Mouse (Mus musculus): Measurements from ENCODE around the gene Fgd1.

DNA sequence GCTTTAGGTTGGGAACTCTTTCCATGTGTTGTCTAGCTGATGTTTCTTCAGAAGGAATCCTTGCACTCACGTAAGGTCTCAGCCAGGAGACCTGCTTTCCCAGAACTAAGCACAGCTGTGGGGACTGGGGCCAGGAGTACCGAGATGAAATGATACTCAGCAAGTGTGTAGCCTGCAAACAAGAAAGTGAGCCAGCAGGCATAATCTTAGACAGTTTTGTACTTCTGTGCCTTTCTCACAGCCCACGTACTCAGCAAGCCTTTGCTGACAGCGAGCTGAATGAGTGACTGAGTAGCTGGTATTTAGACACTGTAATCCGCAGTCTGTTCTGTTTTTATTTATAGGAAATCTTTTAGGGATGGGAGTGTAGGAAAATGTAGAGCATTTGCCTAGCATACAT is 21.9 kb downstream of the Fgd1 start:
- TF ChIP-seq HCFC1 (IDR thresholded peaks at IDR 0.05; ENCODE audit: borderline replicate concordance, insufficient read depth, low read length) (no peak), CHD2 (IDR thresholded peaks at IDR 0.05; ENCODE audit: low read depth, low read length) (no peak), ZC3H11A (IDR thresholded peaks at IDR 0.05; ENCODE audit: borderline replicate concordance, low read depth, low read length) (no peak), MAFK (IDR thresholded peaks at IDR 0.05; ENCODE audit: insufficient read depth, low read depth, low read length) (no peak)
